Mouse (Mus musculus) small intestine, adult 2 months (tissue): ENCODE measurements around the gene Cacna2d3.

Experiments
- CTCF ChIP-seq: fragments of 200-500 bp; IDR thresholded peaks from 2 replicates; pipeline ENCODE4 v1.5.1; 2012; ENCODE audit warnings: low read depth, mild to moderate bottlenecking, control low read depth, inconsistent platforms, low read length, moderate library complexity, mixed read lengths; ENCODE audit not compliant: insufficient replicate concordance, insufficient read length; ENCODE audit errors: extremely low read depth
- POLR2A ChIP-seq: fragments of 200-500 bp; IDR thresholded peaks from 2 replicates; pipeline ENCODE4 v1.6.1; 2012; ENCODE audit warnings: low read depth, mild to moderate bottlenecking, control low read depth, inconsistent platforms, low read length, moderate library complexity

DNA sequence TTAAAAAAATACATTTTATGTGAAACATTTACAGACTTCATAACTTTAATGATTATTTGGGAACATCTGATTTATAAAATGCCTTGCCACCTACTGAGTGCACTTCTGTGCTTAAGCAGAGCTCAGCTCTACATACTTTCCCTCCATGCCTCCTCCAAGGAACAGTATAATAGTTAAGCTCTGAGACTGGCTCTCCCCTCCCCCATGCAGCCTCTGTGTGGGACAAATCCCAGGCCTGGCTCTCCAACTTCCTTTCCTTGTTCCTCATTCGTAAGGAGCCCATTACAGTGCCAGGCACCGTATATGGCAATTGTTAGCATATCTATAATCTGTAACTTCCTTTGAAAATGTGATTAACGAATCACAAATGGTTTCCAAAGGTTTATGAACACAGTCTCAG lies 644.2 kb downstream of the Cacna2d3 start:
- TF ChIP-seq CTCF: no peak
- no peak for TF ChIP-seq POLR2A
